Mouse (Mus musculus): ENCODE results near the gene Irf2bp2. TPM values are rescaled to one million over a fixed set of nuclear protein-coding genes. Genes with fewer than 3 reads are reported as not detected.

The Irf2bp2 gene
- polyA plus RNA-seq, 3 experiments from 2014 or later = 16.7 to 25.3 (median 24.5) TPM

Other genes starting within 250 kb of the Irf2bp2 start
- 10 to 100 TPM; 43.4 to 59.4 (median 48.4) TPM for gene Coa6, start 171.5 kb downstream of the Irf2bp2 start, polyA plus RNA-seq (2017; shearing (Covaris generic))
- 1 to 10 TPM; 1.9 to 3.8 (median 3.2) TPM for gene Tarbp1, start 118.9 kb downstream of the Irf2bp2 start, polyA plus RNA-seq (2017; shearing (Covaris generic))